Mouse (Mus musculus) macrophage (primary cell): ENCODE measurements around the gene Jazf1. TPM values are rescaled to one million over a fixed set of nuclear protein-coding genes. Genes with fewer than 3 reads are reported as not detected.

Experiments
- H3K27ac ChIP-seq: fragments of 350-480 bp; formaldehyde crosslinking; 2 replicates; pipeline ENCODE4 v1.9.0; 2021
- H3K36me3 ChIP-seq: fragments of 350-480 bp; formaldehyde crosslinking; 2 replicates; pipeline ENCODE4 v1.9.0; 2021; ENCODE audit errors: inconsistent target
- H3K4me3 ChIP-seq: fragments of 350-480 bp; formaldehyde crosslinking; 2 replicates; pipeline ENCODE4 v1.9.0; 2021; ENCODE audit errors: inconsistent target
- H3K79me2 ChIP-seq: fragments of 350-480 bp; formaldehyde crosslinking; 2 replicates; pipeline ENCODE4 v1.9.0; 2021; ENCODE audit errors: inconsistent target
- WGBS: methylation state at CpG from one replicate; pipeline ENCODE4 v1.1.7; 2026; ENCODE audit warnings: inconsistent platforms; ENCODE audit not compliant: missing documents; 5-methylcytosine and 5-hydroxymethylcytosine counted together
- polyA plus RNA-seq: library from polyadenylated mRNA; stranded (reverse); fragments of 250-400 nt; gene quantifications from 3 replicates; pipeline ENCODE4 v1.2.4, GENCODE M21; 2018; ENCODE audit warnings: inconsistent platforms

The Jazf1 gene
- polyA plus RNA-seq, 1 experiment from 2014 or later: 1.0 TPM

DNA sequence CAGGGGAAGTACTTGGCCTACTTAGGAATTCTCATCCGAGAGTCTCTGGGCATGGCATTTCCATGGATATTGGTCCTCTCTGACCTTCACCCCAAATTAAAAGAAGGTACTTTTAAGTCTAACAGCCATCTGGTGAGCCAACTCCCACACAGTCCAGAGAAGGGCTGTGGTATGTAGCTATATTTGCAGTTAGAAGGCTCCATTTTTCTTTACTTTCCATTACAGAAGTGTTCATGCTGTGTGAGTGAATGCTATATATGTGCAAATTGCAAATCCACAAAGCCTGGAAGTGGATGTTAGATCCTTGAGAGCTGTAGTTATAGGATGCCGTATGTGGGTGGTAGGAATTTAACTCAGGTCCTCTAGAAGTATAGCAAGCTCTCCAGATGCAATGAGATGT is 245.8 kb downstream of the Jazf1 start:
- 96% methylated on average over 2 of the region's 2 CpGs for WGBS

GRCm38 (mm10) chr6:52819353-52819752 is 249.1 kb downstream of the Jazf1 start:
- no peak overlapping the region for H3K27ac ChIP-seq
- no peaks in the 10 kb centered on the region for H3K79me2 ChIP-seq
- no peaks in the 10 kb centered on the region for H3K36me3 ChIP-seq
- 89% methylated on average over 8 of the region's 8 CpGs for WGBS
- no peak overlapping the region for H3K4me3 ChIP-seq

More for the DNA sequence above, 245.8 kb downstream of the Jazf1 start:
- Histone ChIP-seq H3K79me2 (no peaks in the 10 kb centered on the region), H3K4me3 (no peak overlapping the region), H3K36me3 (no peaks in the 10 kb centered on the region), H3K27ac (no peak overlapping the region)

GRCm38 (mm10) chr6:52818041-52818440 is 250.4 kb downstream of the Jazf1 start:
- H3K27ac ChIP-seq: no peak overlapping the region
- WGBS: 93% methylated on average over 4 of the region's 4 CpGs
- no peaks in the 10 kb centered on the region for H3K36me3 ChIP-seq
- H3K79me2 ChIP-seq: no peaks in the 10 kb centered on the region
- H3K4me3 ChIP-seq: no peak overlapping the region

DNA sequence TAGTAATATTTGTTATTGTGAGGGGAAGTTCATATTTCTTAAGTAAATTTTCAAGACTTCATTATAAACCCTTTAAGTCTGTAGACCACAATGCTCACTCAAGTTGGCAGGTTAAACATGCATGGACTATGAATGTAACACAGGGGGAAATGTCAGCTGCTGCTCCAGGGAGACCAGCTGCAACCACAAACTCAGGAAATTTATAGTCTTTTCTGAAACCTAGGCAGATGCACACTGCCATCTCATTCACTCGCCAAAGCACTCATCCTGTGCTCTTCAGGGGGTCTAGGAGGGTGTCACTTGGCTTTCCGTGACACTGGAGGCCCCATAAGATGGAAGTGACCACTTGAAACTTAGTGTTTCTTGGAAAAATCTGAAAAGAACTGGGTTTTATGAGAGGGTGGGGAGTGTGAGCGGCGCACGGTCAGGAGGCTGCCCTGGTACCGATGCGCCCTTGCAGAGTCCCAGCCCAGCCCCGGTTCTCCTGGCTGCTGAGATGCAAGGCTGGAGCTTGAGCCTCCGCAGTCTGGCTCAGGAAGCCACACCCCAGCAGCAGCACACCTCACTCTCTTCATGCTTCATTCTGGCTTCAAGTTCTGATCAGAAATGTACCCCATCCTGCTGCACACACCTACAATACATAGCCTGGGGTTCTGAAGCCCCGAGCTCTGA is 251.1 kb downstream of the Jazf1 start:
- no peak overlapping the region for H3K4me3 ChIP-seq
- no peak overlapping the region for H3K27ac ChIP-seq
- H3K36me3 ChIP-seq: no peaks in the 10 kb centered on the region
- no peaks in the 10 kb centered on the region for H3K79me2 ChIP-seq
- WGBS: 62% methylated on average over 10 of the region's 10 CpGs

GRCm38 (mm10) chr6:52805237-52805856 is 263.1 kb downstream of the Jazf1 start:
- no peaks in the 10 kb centered on the region for H3K36me3 ChIP-seq
- WGBS: 90% methylated on average over 3 of the region's 3 CpGs
- H3K4me3 ChIP-seq: no peak overlapping the region
- H3K27ac ChIP-seq: no peak overlapping the region
- H3K79me2 ChIP-seq: no peaks in the 10 kb centered on the region

DNA sequence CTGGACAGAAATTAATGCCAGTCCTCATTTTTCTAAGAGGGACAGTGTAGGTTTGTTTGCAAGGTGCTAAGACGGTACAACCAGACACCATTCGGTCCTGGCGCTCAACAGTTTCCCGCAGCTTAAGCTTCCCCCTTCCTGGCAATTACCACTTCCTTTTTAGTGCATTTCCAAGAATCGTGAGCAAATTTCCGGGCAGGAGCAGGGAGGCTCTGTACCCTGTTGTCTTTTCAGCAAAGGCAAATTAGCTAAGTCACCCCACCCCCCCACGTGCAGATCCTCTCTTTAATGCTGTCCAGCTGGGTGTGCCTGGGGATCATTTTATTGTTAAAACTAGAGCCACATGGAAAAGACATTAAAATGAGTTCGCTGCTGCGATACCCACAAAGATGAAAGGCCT is 266.2 kb downstream of the Jazf1 start:
- Histone ChIP-seq H3K79me2 (no peaks in the 10 kb centered on the region), H3K27ac (no peak overlapping the region), H3K4me3 (no peak overlapping the region), H3K36me3 (no peaks in the 10 kb centered on the region)
- WGBS: 29% methylated on average over 9 of the region's 9 CpGs

DNA sequence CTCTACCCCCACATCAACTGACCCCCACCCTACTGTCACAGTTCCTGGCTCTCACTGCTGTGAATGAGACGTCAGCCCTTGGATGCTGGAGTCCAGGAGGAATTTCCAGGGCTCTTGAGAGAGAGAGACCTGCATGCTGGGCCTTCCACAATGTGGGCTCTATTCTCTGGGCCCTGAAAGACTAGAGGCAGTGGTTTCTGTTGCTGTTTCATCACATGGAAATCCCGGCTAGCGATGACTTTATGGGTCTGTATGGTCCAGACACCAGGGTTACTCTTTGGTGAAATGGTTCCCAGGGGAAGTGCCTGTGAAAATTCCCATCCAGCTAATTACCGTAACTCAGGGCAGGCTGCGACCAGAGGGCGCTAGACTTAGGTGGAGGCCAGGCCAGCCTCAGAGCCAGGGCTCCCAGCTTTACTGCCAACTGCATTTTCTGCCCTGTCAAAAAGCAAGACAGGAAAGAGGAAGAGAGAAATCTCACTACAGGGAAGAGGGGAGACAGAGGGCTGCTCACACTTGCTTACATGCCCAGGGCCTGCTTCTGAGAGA is 271.1 kb downstream of the Jazf1 start:
- Histone ChIP-seq H3K27ac (no peak overlapping the region), H3K4me3 (no peak overlapping the region), H3K36me3 (no peaks in the 10 kb centered on the region), H3K79me2 (no peaks in the 10 kb centered on the region)
- 91% methylated on average over 6 of the region's 6 CpGs for WGBS

DNA sequence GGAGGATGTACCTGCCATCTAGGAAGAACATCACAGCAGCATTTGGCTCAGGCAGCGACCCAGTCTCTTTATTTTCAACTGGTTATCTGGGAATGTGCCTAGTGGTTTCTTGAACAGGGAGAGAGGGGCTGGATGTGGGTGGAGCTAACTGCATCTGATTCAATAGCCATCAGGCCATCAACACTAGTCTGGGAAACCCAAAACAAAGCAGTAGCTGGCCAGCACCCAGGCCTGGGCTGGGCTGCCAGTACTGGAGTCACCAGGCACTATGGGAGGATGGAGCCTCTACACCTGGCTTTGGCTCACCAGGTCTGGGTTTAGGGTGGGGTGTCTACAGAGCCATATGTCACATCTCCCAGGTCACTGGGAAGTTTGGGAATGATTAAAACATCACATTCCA is 271.7 kb downstream of the Jazf1 start:
- Histone ChIP-seq H3K27ac (no peak overlapping the region), H3K4me3 (no peak overlapping the region)
- WGBS: 100% methylated on average over 1 of the region's 1 CpGs

GRCm38 (mm10) chr6:52796035-52796598 is 272.3 kb downstream of the Jazf1 start:
- Histone ChIP-seq H3K79me2 (no peaks in the 10 kb centered on the region), H3K36me3 (no peaks in the 10 kb centered on the region), H3K4me3 (no peak overlapping the region), H3K27ac (no peak overlapping the region)
- 93% methylated on average over 9 of the region's 9 CpGs for WGBS

More for the DNA sequence above, 271.7 kb downstream of the Jazf1 start:
- no peaks in the 10 kb centered on the region for H3K79me2 ChIP-seq
- no peaks in the 10 kb centered on the region for H3K36me3 ChIP-seq

DNA sequence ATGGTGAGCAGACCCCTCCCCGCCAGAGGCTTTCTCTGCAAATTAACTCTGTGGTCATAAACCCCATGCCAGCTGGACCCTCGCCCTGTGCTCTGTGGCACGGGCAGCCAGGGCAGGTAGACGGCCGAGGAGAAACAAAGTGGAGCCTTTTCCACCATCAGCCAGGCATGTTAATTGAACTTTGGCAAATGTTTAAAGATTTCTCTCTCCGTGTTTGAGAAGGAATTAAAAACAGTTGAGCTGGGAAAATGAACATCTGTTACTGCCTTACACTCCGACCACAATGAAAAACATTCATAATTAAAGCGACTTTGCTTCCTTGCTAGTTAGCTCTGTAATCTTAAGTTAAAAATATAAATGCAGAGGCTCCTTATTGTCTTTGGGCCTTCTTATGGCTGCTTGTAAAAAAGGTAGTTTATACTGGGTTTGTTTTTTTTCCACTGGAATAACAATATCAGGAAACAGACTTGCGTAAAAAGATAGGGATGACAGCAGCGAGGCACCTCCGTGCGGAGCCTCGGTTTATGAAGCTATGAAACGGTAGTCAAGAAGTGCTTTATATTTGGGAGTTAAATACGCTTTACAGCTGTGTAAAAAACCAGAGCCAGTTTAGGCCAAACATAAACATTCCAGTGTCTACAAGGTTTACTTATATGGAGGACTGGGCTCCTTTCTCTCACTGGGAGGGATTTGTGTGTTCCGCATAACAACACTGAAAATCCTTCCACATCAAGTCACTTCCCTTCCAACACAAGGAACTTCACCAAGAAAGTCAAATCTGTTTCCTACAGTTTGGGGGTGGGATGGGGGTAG is 273.2 kb downstream of the Jazf1 start:
- H3K4me3 ChIP-seq: no peak overlapping the region
- H3K27ac ChIP-seq: no peak overlapping the region
- no peaks in the 10 kb centered on the region for H3K36me3 ChIP-seq
- 92% methylated on average over 16 of the region's 16 CpGs for WGBS
- H3K79me2 ChIP-seq: no peaks in the 10 kb centered on the region

DNA sequence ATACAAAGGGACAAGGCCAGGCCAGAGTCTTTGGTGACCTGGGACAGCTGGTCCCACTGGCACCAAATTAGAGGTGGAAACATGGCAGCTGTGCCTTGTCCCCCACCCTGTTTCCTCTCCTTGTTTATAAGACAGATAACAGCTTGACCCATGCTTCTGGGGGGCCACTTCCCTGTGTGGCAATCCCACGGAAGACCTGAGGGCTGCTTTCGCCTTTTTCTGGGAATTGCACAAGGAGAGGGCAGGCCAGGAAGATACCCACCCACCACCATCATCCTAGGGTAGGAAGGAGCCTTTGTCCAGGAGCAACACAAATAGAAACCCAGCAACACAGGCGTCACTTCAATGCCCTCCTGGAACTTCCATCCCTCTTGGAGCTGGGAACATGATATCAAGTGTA is 276.0 kb downstream of the Jazf1 start:
- H3K27ac ChIP-seq: no peak overlapping the region
- WGBS: 84% methylated on average over 3 of the region's 3 CpGs
- no peaks in the 10 kb centered on the region for H3K79me2 ChIP-seq
- H3K4me3 ChIP-seq: no peak overlapping the region
- no peaks in the 10 kb centered on the region for H3K36me3 ChIP-seq

DNA sequence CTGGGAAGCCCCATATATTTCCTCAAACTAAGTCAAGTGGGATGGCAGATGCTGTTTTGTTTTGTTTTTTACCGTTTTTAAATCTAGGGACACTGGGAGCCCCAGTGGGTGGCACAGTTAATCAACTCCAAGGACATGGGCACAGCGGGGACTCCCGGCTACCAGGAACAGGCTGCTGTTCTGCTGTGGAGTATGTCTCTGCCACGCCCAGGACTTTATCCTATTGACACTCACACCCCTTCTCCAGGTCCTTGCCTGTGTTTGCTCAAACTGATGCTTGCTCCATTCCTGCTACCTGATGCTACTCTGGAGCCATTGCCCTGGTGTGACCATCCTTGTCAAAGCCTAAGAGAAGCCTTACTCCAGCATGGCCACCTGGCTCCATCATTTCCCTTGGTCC is 277.6 kb downstream of the Jazf1 start:
- H3K36me3 ChIP-seq: no peaks in the 10 kb centered on the region
- no peaks in the 10 kb centered on the region for H3K79me2 ChIP-seq
- WGBS: 96% methylated on average over 4 of the region's 4 CpGs
- H3K4me3 ChIP-seq: no peak overlapping the region
- H3K27ac ChIP-seq: no peak overlapping the region

DNA sequence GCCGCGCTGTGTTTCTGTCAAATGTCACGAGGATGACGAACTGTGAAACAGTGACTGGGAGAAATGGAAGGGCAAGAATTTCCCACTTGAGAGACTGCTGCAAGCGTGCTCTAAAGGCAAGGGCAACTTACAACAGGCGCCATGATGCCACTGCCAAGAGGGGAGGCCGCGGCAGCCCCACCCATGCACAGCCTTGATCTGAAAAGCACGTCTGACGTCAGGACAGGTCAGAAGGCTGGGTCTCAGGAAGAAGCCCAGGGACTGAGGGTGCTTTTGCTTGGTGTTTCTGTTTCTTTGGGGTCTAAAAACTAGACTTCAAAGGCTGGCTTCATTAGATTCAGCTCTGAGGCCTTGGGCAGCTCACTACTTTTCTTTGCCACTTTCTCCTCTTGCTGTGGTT is 278.1 kb downstream of the Jazf1 start:
- 92% methylated on average over 10 of the region's 10 CpGs for WGBS
- Histone ChIP-seq H3K4me3 (no peak overlapping the region), H3K27ac (no peak overlapping the region), H3K36me3 (no peaks in the 10 kb centered on the region), H3K79me2 (no peaks in the 10 kb centered on the region)

- no peak overlapping the region for H3K4me3 ChIP-seq
- WGBS: 98% methylated on average over 5 of the region's 5 CpGs
These were observed 288.9 kb downstream of the Jazf1 start for GRCm38 (mm10) chr6:52779546-52779945.

More at GRCm38 (mm10) chr6:52779546-52779945, 288.9 kb downstream of the Jazf1 start:
- Histone ChIP-seq H3K79me2 (no peaks in the 10 kb centered on the region), H3K27ac (no peak overlapping the region), H3K36me3 (no peaks in the 10 kb centered on the region)
